Mouse (Mus musculus): Measurements from ENCODE around the gene Upk1b.

DNA sequence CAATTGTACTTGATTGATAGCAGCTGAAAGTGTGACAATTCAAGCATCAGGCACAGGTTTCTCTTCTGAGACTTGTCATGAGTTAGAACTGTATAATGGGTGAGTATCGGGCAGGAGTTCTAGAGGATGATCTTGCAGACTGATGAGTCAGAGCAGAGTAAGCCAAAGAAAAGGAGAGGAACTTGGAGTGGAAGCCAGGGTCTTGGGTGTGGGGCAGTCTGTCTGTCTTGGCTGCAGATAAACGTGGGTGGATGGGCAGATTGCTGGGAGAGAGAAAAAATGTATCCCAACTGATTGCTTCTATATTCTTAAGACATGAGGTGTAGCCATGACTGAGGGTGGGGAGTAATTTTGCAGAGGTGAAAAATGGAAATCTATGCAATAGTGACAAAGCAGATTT lies 18.2 kb downstream of the Upk1b start:
- no peak for TF ChIP-seq CTCF (IDR thresholded peaks at IDR 0.05; ENCODE audit: insufficient read depth, low read length)
- TF ChIP-seq POLR2A (IDR thresholded peaks at IDR 0.05; ENCODE audit: borderline replicate concordance, extremely low read depth, low read depth, low read length) = no peak

Data from lung, adult 2 months (tissue).